Mouse (Mus musculus): ENCODE measurements around the gene Gm49388. TPM values are rescaled to one million over a fixed set of nuclear protein-coding genes. Genes with fewer than 3 reads are reported as not detected.

Gene Gm49388
- polyA plus RNA-seq, 1 experiment from 2014 or later = 0.43 TPM

DNA sequence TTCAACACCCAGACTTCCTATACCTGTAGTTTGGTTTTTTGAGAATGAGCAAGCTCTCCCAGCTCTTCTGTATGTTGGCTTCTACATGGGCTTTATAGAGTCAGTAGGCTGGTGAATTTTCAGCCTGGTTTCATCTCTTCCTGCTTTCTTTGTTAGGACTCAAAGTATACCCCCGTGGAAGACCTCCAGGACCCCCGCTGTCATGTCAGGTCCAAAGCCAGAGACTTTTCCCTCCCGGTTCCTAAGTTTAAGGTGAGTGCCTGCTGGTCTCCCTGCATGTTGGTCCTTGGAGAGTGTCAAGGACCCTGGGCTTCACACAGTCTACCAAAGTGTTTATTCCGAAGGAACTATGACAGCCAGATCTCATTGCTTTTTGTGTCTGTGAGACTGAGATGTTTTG, 7.1 kb upstream of the Gm49388 start:
- WGBS = 74% methylated on average over 4 of the region's 4 CpGs
- peak overlapping the region; percentile 85 for H3K4me2 ChIP-seq
- no peak for TF ChIP-seq CTCF (IDR thresholded peaks at IDR 0.05; ENCODE audit: low read depth)
- peak overlapping the region; percentile 94 for H3K4me3 ChIP-seq (ENCODE audit: low read depth, low read length)
- no peak overlapping the region; the same call in 1 of the 2 replicates for H3K27ac ChIP-seq (ENCODE audit: low read depth)
- H3K9me3 ChIP-seq (ENCODE audit: low read depth, low read length) = no peaks in the 10 kb centered on the region
- no peak for ATAC-seq (ENCODE audit: insufficient read depth)
- no peak for DNase-seq
- peak overlapping the region; percentile 90 for H3K9ac ChIP-seq
- no peaks in the 10 kb centered on the region for H3K27me3 ChIP-seq (ENCODE audit: insufficient read depth, low read length)
- peaks cover 58% of the 10 kb centered on the region for H3K36me3 ChIP-seq (ENCODE audit: insufficient read depth)
- no peaks in the 10 kb centered on the region for H3K4me1 ChIP-seq (ENCODE audit: insufficient read depth)

DNA sequence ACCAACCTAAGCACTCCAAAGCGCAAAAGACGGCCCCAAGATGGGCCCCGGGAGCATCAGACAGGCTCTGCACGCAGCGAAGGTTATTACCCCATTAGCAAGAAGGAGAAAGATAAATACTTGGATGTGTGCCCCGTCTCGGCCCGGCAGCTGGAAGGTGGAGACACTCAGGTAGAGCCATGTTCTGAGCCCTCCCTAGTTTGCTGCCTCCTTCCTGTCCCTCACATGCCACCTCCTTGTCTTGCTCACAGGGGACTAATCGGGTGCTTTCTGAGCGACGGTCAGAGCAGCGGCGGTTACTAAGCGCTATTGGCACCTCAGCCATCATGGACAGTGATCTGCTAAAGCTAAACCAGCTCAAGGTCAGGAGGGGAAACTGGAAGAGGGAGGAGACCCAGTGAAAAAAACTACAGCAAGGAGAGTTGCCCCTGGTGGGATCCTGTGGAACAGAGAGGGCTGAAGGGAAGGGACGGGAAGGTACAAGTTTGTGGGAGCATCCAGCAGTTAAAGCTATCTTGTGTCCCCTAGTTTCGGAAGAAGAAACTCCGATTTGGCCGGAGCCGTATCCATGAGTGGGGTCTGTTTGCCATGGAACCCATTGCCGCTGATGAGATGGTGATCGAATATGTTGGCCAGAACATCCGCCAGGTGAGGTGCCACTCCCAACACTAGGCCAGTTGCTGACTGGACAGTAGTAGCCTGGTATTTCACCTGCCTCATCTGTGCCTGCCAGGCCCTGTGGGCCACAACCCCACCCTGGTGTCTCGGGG, 11.9 kb downstream of the Gm49388 start:
- H3K9me3 ChIP-seq (ENCODE audit: low read depth, low read length) = no peaks in the 10 kb centered on the region
- no peak overlapping the region for H3K4me2 ChIP-seq
- WGBS = 86% methylated on average over 23 of the region's 23 CpGs
- no peak overlapping the region for H3K9ac ChIP-seq
- ATAC-seq (ENCODE audit: insufficient read depth) (no peak), DNase-seq (no peak)
- peaks cover 89% of the 10 kb centered on the region for H3K36me3 ChIP-seq (ENCODE audit: insufficient read depth)
- H3K4me1 ChIP-seq (ENCODE audit: insufficient read depth) = peaks cover 5% of the 10 kb centered on the region; the same call in 1 of the 2 replicates
- TF ChIP-seq CTCF (IDR thresholded peaks at IDR 0.05; ENCODE audit: low read depth) = no peak
- no peaks in the 10 kb centered on the region for H3K27me3 ChIP-seq (ENCODE audit: insufficient read depth, low read length)
- no peak overlapping the region for H3K27ac ChIP-seq (ENCODE audit: low read depth)
- H3K4me3 ChIP-seq (ENCODE audit: low read depth, low read length) = no peak overlapping the region

- H3K9ac ChIP-seq = no peak overlapping the region
- no peak overlapping the region for H3K27ac ChIP-seq (ENCODE audit: low read depth)
- H3K27me3 ChIP-seq (ENCODE audit: insufficient read depth, low read length) = no peaks in the 10 kb centered on the region
- peaks cover 83% of the 10 kb centered on the region for H3K36me3 ChIP-seq (ENCODE audit: insufficient read depth)
- 93% methylated on average over 4 of the region's 4 CpGs for WGBS
- H3K9me3 ChIP-seq (ENCODE audit: low read depth, low read length) = no peaks in the 10 kb centered on the region
- no peak overlapping the region for H3K4me3 ChIP-seq (ENCODE audit: low read depth, low read length)
- no peak for ATAC-seq (ENCODE audit: insufficient read depth)
- H3K4me1 ChIP-seq (ENCODE audit: insufficient read depth) = peaks cover 5% of the 10 kb centered on the region; the same call in 1 of the 2 replicates
- DNase-seq = no peak
- no peak overlapping the region for H3K4me2 ChIP-seq
- no peak for TF ChIP-seq CTCF (IDR thresholded peaks at IDR 0.05; ENCODE audit: low read depth)
Measured at GRCm38 (mm10) chr7:127798591-127798990, 13.2 kb downstream of the Gm49388 start.

GRCm38 (mm10) chr7:127799211-127799610, 13.8 kb downstream of the Gm49388 start:
- H3K9me3 ChIP-seq (ENCODE audit: low read depth, low read length) = no peaks in the 10 kb centered on the region
- no peak overlapping the region for H3K27ac ChIP-seq (ENCODE audit: low read depth)
- 86% methylated on average over 13 of the region's 13 CpGs for WGBS
- H3K4me3 ChIP-seq (ENCODE audit: low read depth, low read length) = no peak overlapping the region
- no peak overlapping the region for H3K9ac ChIP-seq
- no peaks in the 10 kb centered on the region for H3K27me3 ChIP-seq (ENCODE audit: insufficient read depth, low read length)
- no peak for ATAC-seq (ENCODE audit: insufficient read depth)
- H3K36me3 ChIP-seq (ENCODE audit: insufficient read depth) = peaks cover 77% of the 10 kb centered on the region
- no peak for DNase-seq
- no peak overlapping the region for H3K4me2 ChIP-seq
- peaks cover 5% of the 10 kb centered on the region; the same call in 1 of the 2 replicates for H3K4me1 ChIP-seq (ENCODE audit: insufficient read depth)
- no peak for TF ChIP-seq CTCF (IDR thresholded peaks at IDR 0.05; ENCODE audit: low read depth)

DNA sequence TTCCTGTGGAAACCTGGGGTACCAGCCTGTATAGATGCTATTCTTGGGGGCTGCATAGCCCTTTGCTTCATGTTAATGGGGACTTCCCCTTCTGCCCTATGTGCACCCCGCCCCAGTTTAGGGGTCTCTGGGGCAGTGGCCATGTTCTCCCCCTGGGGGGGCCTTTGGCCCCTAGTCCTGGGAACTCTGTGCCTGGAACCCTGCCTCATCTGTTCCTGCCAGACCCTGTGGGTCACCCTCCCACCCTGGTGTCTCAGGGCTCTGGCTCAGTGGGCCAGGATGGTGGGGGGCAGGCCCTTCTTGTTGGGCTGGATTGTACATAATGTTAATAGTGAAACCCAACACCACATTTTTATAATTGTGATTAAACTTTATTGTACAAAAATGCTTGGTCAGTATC, 14.3 kb downstream of the Gm49388 start:
- H3K9me3 ChIP-seq (ENCODE audit: low read depth, low read length) = no peaks in the 10 kb centered on the region
- H3K4me3 ChIP-seq (ENCODE audit: low read depth, low read length) = no peak overlapping the region
- peaks cover 75% of the 10 kb centered on the region for H3K36me3 ChIP-seq (ENCODE audit: insufficient read depth)
- no peaks in the 10 kb centered on the region for H3K27me3 ChIP-seq (ENCODE audit: insufficient read depth, low read length)
- peaks cover 5% of the 10 kb centered on the region; the same call in 1 of the 2 replicates for H3K4me1 ChIP-seq (ENCODE audit: insufficient read depth)
- DNase-seq = no peak
- H3K9ac ChIP-seq = no peak overlapping the region
- no peak overlapping the region for H3K4me2 ChIP-seq
- WGBS = 100% methylated on average over 1 of the region's 1 CpGs
- no peak for TF ChIP-seq CTCF (IDR thresholded peaks at IDR 0.05; ENCODE audit: low read depth)
- no peak for ATAC-seq (ENCODE audit: insufficient read depth)
- H3K27ac ChIP-seq (ENCODE audit: low read depth) = no peak overlapping the region

- Histone ChIP-seq H3K27ac (ENCODE audit: low read depth) (no peak within 1 kb of the TSS; the same call in 1 of the 2 replicates), H3K4me2 (peak within 1 kb of the TSS; percentile 52), H3K36me3 (ENCODE audit: insufficient read depth) (peaks cover 67% of the 10 kb centered on the region), H3K9ac (peak within 1 kb of the TSS; percentile 29), H3K27me3 (ENCODE audit: insufficient read depth, low read length) (no peaks in the 10 kb centered on the region), H3K9me3 (ENCODE audit: low read depth, low read length) (no peaks in the 10 kb centered on the region), H3K4me1 (ENCODE audit: insufficient read depth) (peaks cover 5% of the 10 kb centered on the region; the same call in 1 of the 2 replicates), H3K4me3 (ENCODE audit: low read depth, low read length) (peak within 1 kb of the TSS; percentile 25)
- peak; percentile 99 for TF ChIP-seq CTCF (IDR thresholded peaks at IDR 0.05; ENCODE audit: low read depth)
- ATAC-seq (ENCODE audit: insufficient read depth) = peak; percentile 89
- WGBS = 21% methylated on average over 6 of the region's 6 CpGs
- peak; percentile 96 for DNase-seq
Measured at GRCm38 (mm10) chr7:127800435-127801009, 15.1 kb downstream of the Gm49388 start, which contains the start of gene Hsd3b7. Gene Hsd3b7, plus strand, starts transcription at chr7:127800604.

DNA sequence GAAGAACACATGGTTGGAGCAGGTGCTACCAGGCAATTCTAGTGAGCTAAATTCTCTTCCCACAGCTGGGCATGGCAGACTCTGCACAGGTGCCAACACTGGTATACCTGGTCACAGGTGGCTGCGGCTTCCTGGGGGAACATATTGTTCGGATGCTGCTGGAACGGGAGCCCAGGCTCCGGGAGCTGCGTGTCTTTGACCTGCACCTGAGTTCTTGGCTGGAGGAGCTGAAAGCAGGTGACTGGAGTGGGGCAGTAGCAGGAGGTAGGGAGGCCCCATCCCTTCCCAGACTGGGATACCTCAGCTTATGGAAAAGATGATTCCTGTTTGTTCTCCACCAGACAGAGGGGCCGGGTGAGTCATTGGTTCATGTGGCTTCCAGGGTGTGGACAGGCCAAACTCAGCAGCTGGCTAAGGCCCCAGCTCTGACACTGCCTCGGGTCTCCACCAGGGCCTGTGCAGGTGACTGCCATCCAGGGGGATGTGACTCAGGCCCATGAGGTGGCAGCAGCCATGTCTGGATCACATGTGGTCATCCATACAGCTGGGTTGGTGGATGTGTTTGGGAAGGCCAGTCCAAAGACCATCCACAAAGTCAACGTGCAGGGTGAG, 15.7 kb downstream of the Gm49388 start:
- peak overlapping the region; percentile 52 for H3K4me2 ChIP-seq

More for the DNA sequence above, 15.7 kb downstream of the Gm49388 start:
- no peak for TF ChIP-seq CTCF (IDR thresholded peaks at IDR 0.05; ENCODE audit: low read depth)
- Histone ChIP-seq H3K4me3 (ENCODE audit: low read depth, low read length) (peak overlapping the region; percentile 25), H3K27me3 (ENCODE audit: insufficient read depth, low read length) (no peaks in the 10 kb centered on the region), H3K27ac (ENCODE audit: low read depth) (no peak overlapping the region), H3K9me3 (ENCODE audit: low read depth, low read length) (no peaks in the 10 kb centered on the region), H3K4me1 (ENCODE audit: insufficient read depth) (peaks cover 5% of the 10 kb centered on the region; the same call in 1 of the 2 replicates), H3K9ac (peak overlapping the region; percentile 29; the same call in 1 of the 2 replicates), H3K36me3 (ENCODE audit: insufficient read depth) (peaks cover 61% of the 10 kb centered on the region)
- DNase-seq (no peak), ATAC-seq (ENCODE audit: insufficient read depth) (no peak)
- WGBS = 87% methylated on average over 8 of the region's 8 CpGs

All from lung, embryonic 14.5 days (tissue).